Comparison of ENCODE assay signal across 27 mouse cellular contexts in the genomic region with DNA sequence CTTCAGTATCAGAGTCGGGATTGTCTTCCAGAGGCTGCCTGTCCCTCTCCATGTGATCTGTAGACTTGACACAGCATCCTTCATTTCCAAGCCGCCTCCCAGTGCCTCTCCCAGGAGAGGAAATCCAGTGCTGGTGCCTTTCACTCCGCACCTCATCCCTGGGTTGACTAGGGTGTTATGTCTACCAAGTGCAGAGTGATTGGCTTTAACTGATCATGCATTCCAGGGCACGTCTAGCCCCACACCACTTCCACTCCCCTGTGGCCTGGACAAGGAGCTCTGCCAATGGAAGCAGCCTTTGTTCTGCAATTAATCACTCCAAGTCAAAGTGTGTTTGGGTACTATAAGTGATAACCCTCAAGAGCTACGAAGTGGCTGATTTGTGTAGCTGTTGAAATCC. TPM values are rescaled to one million over a fixed set of nuclear protein-coding genes. Genes with fewer than 3 reads are reported as not detected.
"Had no signal": no experiment of that assay in that cellular context is flagged by ENCODE, and none has a peak within 500 bp of the region (broad histone marks: within the 10 kb centered on the region; RNA-seq: fewer than 3 reads in every experiment).

No protein-coding gene starts in this region.

- H3K27me3 ChIP-seq: hindbrain, embryonic 12.5 days; intestine, embryonic 15.5 days; limb, embryonic 12.5 days; liver, embryonic 13.5 days had no signal

- H3K4me2 ChIP-seq: hindbrain, embryonic 12.5 days; hindbrain, embryonic 14.5 days; intestine, embryonic 15.5 days; limb, embryonic 12.5 days; liver, embryonic 11.5 days; liver, embryonic 13.5 days had no signal

- H3K4me1 ChIP-seq: heart, embryonic 10.5 days; hindbrain, embryonic 10.5 days; hindbrain, embryonic 12.5 days; intestine, embryonic 15.5 days; liver, embryonic 13.5 days had no signal

- H3K4me3 ChIP-seq: gastrocnemius, adult 2 months; heart, embryonic 10.5 days; hindbrain, embryonic 10.5 days; hindbrain, embryonic 12.5 days; intestine, embryonic 15.5 days; layer of hippocampus, adult 2 months; left cerebral cortex, adult 2 months; limb, embryonic 10.5 days; limb, embryonic 12.5 days; liver, embryonic 13.5 days had no signal

- ATAC-seq: hindbrain, embryonic 16.5 days; inflammation-experienced regulatory T-cells, adult 6 months; intestine, embryonic 15.5 days; intestine, postnatal 0 days had no signal

- H3K27ac ChIP-seq: gastrocnemius, adult 2 months; heart, embryonic 10.5 days; hindbrain, embryonic 10.5 days; hindbrain, embryonic 12.5 days; hindbrain, embryonic 14.5 days; intestine, embryonic 15.5 days; layer of hippocampus, adult 2 months; left cerebral cortex, adult 2 months; limb, embryonic 10.5 days; limb, embryonic 12.5 days; liver, embryonic 13.5 days had no signal

- H3K9me3 ChIP-seq: heart, embryonic 10.5 days; hindbrain, embryonic 10.5 days; hindbrain, embryonic 12.5 days; intestine, embryonic 15.5 days; limb, embryonic 10.5 days; limb, embryonic 12.5 days; liver, embryonic 13.5 days had no signal

- H3K9ac ChIP-seq: hindbrain, embryonic 12.5 days; hindbrain, embryonic 14.5 days; intestine, embryonic 15.5 days; limb, embryonic 12.5 days; liver, embryonic 13.5 days had no signal

- DNase-seq: gastrocnemius, adult 2 months; gastrocnemius, postnatal 10 days; gastrocnemius, postnatal 25 days; heart, postnatal 10 days; heart, postnatal 4 days; kidney, adult 18-20 months; kidney, adult 8-10 months; kidney, postnatal 10 days; kidney, postnatal 25 days; kidney, postnatal 4 days; liver; liver, embryonic 13.5 days had no signal

- H3K36me3 ChIP-seq: heart, embryonic 10.5 days; hindbrain, embryonic 10.5 days; hindbrain, embryonic 12.5 days; intestine, embryonic 15.5 days; limb, embryonic 10.5 days; limb, embryonic 12.5 days; liver, embryonic 13.5 days had no signal

RNA-seq across cellular contexts. Expression of a gene that starts 56.9 kb away (rescaled TPM):
- total RNA-seq: gastrocnemius, adult 2 months; gastrocnemius, postnatal 25 days; granulocyte monocyte progenitor cell, adult 5-6 weeks; heart, postnatal 10 days; heart, postnatal 25 days; heart, postnatal 4 days had no signal
- polyA plus RNA-seq: inflammation-experienced regulatory T-cells, adult 6 months; liver, embryonic 13.5 days had no signal
